Mouse (Mus musculus) brain, embryonic 14.5 days (tissue): ENCODE results near the gene Coro2b. TPM values are rescaled to one million over a fixed set of nuclear protein-coding genes. Genes with fewer than 3 reads are reported as not detected.
A peak's percentile ranks its signal among the peaks of the same experiment; 100 is the strongest.

Source experiments
- DNase-seq: peaks from one replicate; pipeline ENCODE4 v3.0.0-alpha.2; 2011; ENCODE audit warnings: low read depth
- CTCF ChIP-seq: fragments of 200-500 bp; IDR thresholded peaks from 2 replicates; pipeline ENCODE4 v1.5.1; 2012; ENCODE audit warnings: inconsistent platforms, mild to moderate bottlenecking, moderate library complexity, borderline replicate concordance; ENCODE audit not compliant: insufficient read depth, insufficient read length; ENCODE audit errors: extremely low read depth
- POLR2A ChIP-seq: fragments of 200-500 bp; IDR thresholded peaks from 2 replicates; pipeline ENCODE4 v1.6.1; 2012; ENCODE audit warnings: mild to moderate bottlenecking, inconsistent platforms, borderline replicate concordance; ENCODE audit not compliant: poor library complexity, insufficient read depth, insufficient read length, severe bottlenecking; ENCODE audit errors: extremely low read depth
- polyA plus RNA-seq: library from polyadenylated mRNA; depleted of rRNA; stranded (reverse); fragments of >200 nt; gene quantifications from 2 replicates; pipeline ENCODE4 v1.2.3, GENCODE M21; 2012; rRNA removed

The Coro2b gene
- 67.4 and 92.7 TPM in 2 replicates for polyA plus RNA-seq

- TF ChIP-seq CTCF: peak; percentile 26; the same call in 1 of the 2 replicates
- TF ChIP-seq POLR2A: peak; percentile 69
- DNase-seq: peak; percentile 83
Observed at GRCm38 (mm10) chr9:62536655-62537631, at the start of gene Coro2b. Coro2b (minus strand) TSS chr9:62537044.

GRCm38 (mm10) chr9:62577558-62577957 is 40.7 kb upstream of the Coro2b start:
- no peak for TF ChIP-seq CTCF
- no peak for TF ChIP-seq POLR2A
- DNase-seq: no peak

GRCm38 (mm10) chr9:62569121-62569520 is 32.3 kb upstream of the Coro2b start:
- TF ChIP-seq POLR2A (no peak), CTCF (no peak)
- no peak for DNase-seq

- no peak for TF ChIP-seq POLR2A
- no peak for TF ChIP-seq CTCF
- DNase-seq: no peak
Observed at GRCm38 (mm10) chr9:62567818-62568217, 31.0 kb upstream of the Coro2b start.

GRCm38 (mm10) chr9:62562236-62562635 is 25.4 kb upstream of the Coro2b start:
- DNase-seq: no peak
- TF ChIP-seq CTCF: no peak

- no peak for DNase-seq
Observed at GRCm38 (mm10) chr9:62560432-62560831, 23.6 kb upstream of the Coro2b start.

DNA sequence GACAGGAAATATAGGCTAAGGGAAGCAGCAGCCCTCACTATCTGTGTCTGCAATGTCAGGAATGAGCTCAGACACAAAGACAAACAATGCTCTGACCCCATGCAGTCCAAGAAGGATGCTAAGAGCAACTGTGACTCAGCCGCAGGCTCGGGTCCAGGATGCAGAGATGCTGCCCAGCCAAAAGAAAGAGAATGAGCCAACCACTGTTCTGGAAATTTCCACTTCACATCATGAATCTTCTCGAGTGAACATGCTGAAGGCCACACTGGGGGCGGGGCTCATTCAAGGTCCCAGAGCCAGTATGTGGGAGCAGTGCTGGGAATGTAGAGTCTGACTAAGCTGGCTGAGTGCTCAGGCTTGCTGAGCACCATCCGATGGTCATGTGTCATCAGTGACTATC is 23.2 kb upstream of the Coro2b start:
- TF ChIP-seq POLR2A: no peak
- TF ChIP-seq CTCF: no peak
- DNase-seq: no peak

More at GRCm38 (mm10) chr9:62560432-62560831, 23.6 kb upstream of the Coro2b start:
- TF ChIP-seq CTCF (no peak), POLR2A (no peak)

- TF ChIP-seq CTCF (no peak), POLR2A (no peak)
- no peak for DNase-seq
Observed at GRCm38 (mm10) chr9:62559446-62559845, 22.6 kb upstream of the Coro2b start.

DNA sequence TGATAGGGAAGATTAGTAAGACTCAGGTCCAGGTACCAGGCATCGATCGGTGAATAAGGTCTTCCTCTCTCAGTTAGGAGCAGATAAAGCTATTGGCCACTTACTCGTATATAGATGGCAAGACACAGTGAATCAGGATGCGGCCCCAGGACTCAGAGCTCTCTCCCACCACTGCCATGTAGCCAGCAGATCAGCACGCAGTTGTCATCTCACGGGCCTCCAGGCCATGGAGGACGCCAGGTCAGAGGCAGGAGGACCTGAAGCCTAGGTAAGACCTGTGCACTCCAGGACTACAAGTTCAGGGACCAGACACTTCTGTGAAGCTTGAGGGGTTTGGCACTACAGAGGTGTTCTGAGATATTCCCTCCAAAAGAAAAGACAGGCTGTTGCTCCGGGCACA is 21.2 kb upstream of the Coro2b start:
- no peak for DNase-seq
- TF ChIP-seq POLR2A: no peak

- no peak for TF ChIP-seq POLR2A
- TF ChIP-seq CTCF: no peak
- DNase-seq: no peak
Observed at GRCm38 (mm10) chr9:62556748-62557147, 19.9 kb upstream of the Coro2b start.

GRCm38 (mm10) chr9:62555258-62555856 is 18.5 kb upstream of the Coro2b start:
- DNase-seq: peak; percentile 81
- TF ChIP-seq CTCF (peak; percentile 64; the same call in 1 of the 2 replicates), POLR2A (no peak)
